Mouse (Mus musculus): ENCODE results near the gene Dapk2.

Dapk2 gene

DNA sequence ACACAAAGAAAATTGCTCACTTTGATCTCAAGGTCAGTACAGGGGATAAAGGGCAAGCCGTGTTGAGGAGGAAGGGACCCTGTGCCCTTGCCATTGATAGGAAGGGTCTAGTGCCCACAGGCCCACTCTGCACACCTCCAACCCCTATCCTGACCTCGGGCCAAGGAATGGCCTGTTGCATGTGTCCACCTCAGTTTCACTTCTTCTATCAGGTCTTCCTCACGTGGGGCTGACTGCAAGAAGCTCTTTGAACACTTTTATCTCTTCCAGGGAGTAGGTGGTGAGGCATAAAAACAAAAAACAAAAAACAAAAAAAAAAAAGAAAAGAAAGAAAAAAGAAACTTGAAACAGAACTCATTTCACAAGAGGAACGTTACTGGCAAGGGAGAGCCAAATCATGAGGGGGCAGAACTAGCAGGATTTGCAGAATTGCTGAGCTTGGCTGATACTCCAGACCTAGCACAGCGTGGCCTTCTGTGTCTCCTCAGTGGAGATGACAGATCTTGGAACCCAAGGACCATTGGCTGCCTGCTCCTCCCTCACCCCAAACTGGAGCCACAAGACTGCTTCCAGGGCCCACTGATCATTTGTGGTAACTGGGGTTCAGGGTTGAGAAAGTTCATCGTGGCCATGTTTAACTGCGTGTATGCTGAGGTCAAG is 73.9 kb downstream of the Dapk2 start:
- peak; percentile 11 for DNase-seq (ENCODE audit: low spot score)

DNA sequence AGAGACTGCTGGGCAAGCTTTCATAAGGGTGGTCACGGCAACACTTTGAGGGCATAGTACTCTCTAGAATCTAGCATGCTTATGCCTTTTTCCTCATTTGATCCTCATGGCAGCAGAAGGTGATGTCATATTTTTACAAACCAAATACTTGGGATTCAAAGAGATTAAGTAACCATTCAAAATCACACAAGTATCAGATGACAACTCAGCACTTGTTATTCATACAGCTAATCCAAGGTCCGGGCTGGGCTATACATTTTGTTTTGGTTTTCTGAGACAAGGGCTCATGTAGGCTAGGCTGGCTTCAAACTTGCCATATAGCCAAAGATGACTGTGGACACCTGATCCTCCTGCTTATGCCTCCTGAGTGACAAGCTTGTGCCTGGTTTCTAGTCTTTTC is 78.6 kb downstream of the Dapk2 start:
- no peak for DNase-seq (ENCODE audit: low spot score)

- peak; percentile 30 for DNase-seq (ENCODE audit: low spot score)
These were observed 79.7 kb downstream of the Dapk2 start for GRCm38 (mm10) chr9:66237742-66238141.

DNA sequence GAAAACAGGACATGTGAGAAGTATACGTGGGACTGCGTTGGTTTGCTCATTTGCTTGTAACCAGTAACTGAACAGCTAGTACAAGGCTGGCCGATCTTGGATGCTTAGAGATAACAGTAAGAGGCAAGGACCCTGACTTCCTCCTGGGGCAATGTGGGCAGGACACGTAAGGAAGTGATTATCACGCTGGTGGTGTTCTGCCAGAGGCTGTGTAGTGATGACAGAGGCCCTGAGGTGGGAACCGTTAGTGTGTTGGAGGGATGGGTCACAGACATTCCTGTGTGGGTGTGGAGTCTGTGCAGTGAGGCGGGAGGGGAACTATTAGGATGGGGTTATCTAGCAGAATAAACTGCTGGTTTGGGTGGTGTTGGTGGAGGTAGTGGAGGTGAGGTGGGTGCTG is 81.2 kb downstream of the Dapk2 start:
- no peak for DNase-seq (ENCODE audit: low spot score)

DNA sequence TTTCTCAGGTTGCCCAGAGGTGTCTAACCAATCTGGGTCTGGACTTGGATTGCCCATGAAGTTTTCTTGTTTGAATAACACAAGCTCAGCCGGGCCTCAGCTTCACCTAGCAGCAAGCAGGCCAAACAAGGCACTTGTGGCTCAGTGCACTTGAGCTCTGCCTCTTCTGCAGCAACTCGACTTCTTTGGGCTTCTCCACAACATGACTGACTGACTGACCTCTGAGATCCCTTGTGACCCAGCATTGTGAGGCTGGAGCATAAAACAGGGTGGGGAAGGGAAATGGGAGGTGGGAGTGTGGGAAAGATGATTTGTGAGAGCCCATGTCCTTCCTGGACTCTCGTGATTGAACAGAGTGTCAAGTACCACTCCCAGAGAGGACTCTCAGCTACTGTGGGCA is 81.7 kb downstream of the Dapk2 start:
- no peak for DNase-seq (ENCODE audit: low spot score)

DNA sequence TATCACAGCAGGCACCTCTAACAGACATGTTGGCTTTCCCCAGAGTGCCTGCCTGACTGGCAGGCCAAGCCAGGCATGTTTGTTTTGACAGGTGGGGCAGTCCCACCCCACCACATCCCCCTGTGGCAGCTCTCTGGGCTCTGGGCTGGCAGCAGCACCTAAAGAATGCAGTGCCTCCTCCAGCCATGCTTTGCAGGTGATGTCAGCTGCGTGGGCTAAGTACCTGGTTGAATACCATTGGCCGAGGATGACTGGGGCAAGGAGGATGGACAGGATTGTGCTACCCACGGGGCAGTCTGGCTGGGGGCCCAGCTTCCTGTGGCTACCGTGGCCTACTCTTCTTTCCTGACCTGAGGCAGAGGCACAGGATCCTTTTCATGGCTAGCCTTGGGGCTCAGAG is 82.5 kb downstream of the Dapk2 start:
- no peak for DNase-seq (ENCODE audit: low spot score)

DNA sequence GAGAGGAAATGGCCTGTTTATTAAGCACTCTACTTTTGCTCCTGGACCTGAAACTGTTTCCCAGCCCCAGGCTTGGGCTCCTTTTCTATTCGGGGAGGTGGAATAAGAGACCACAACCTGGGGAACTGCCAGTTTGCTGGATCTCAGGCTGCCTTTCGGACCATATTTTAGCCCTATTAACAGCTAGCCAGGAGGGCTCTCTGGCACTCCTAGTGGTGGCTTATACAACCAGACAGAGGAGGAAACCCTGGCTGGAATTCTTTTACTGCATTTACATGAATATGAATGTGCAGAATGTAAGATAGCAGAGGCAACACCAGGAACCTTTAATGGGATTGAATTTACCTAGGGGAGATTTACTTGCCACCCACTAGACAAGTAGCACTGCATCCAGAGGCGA is 83.0 kb downstream of the Dapk2 start:
- DNase-seq (ENCODE audit: low spot score) = peak; percentile 33

DNA sequence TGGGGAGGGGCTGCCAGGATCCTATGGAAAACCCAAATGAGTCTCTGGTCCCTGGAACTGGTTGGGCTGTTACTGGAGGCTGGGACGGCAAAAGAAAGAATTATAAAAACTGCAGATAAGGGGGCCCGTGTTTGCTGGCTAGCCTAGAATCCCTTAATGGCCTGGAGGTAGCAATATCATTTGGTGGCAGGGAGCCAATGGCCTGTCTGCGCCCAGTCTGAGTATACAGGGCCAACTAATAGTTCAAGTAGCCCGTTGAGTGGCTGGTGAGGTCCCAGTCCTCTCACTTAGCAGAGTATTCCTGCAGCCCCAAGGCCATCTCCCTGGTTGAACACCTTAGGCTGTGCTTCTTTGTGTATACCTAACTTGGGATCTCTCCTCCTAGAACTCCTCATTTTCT is 83.7 kb downstream of the Dapk2 start:
- no peak for DNase-seq (ENCODE audit: low spot score)

- no peak for DNase-seq (ENCODE audit: low spot score)
These were observed 85.2 kb downstream of the Dapk2 start for GRCm38 (mm10) chr9:66243240-66243639.

GRCm38 (mm10) chr9:66244079-66244478 is 86.1 kb downstream of the Dapk2 start:
- DNase-seq (ENCODE audit: low spot score) = no peak

- no peak for DNase-seq (ENCODE audit: low spot score)
These were observed 87.7 kb downstream of the Dapk2 start for GRCm38 (mm10) chr9:66245707-66246106.

DNA sequence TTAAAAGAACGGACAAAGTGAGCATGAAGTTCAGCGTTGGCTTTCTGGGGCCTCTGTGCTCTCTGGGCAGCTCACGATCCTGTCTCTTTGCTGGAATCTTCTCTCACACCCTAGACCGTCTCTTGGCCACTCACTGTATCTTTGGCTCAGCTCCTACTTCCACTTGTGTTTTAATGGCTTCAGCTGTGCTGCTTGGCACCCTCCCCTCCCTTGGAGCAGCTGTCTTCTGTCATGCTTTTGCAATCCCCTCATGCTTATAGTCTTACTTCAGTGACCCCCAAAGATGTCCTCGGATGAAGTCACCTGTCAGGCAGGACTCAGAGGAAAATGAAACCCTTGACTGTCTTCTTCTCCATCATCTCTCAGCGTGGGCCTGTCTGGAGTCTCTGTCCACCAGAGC is 91.3 kb downstream of the Dapk2 start:
- DNase-seq (ENCODE audit: low spot score) = no peak

DNA sequence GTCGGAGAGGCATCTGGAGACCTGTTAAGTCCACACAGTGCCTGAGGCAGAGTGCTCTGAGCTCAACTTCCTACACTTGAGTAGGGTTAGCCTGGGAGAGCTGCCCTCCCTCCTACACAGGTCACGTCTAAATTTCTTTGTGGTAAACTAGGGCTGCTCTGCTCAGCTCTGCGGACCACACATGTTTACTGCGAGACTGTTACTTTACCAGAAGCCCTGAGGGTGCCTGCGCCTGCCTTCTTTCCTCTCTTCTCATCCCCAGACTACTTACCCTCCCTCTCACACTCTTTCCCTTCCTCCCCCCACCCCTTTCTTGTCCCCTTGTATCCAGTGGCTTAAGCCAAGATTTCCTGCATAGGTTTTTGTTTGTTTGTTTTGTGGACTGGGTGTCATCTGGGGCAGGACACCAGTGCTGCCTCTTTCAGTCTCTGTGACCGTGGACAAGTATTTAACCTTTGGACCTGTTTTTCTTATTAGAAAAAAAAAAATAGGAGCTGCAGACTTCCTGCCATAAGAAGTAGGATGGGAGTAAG is 93.2 kb downstream of the Dapk2 start:
- DNase-seq (ENCODE audit: low spot score) = peak; percentile 14

DNA sequence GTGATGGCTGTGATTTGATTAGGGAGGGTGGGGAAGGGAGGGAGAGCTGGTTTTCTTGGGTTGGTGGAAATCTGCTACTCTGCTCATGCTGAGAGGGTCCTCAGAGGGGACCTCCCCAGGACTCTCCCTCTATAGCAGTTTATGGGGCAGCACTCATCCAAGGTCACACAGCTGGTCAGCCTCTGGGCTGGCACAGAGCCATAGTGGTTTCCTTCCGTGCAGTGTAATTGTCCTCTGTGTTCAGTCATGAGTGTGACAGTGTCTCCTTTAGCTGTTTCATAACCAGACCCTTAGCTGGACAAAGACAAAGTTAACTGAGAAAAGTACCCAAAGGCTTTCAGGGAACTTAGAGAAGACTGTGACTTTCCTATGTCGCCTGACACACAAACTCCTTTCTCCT is 103.7 kb downstream of the Dapk2 start:
- DNase-seq (ENCODE audit: low spot score) = no peak

GRCm38 (mm10) chr9:66263701-66264100 is 105.7 kb downstream of the Dapk2 start:
- no peak for DNase-seq (ENCODE audit: low spot score)

- DNase-seq (ENCODE audit: low spot score) = no peak
These were observed 107.6 kb downstream of the Dapk2 start for GRCm38 (mm10) chr9:66265645-66266044.

- DNase-seq (ENCODE audit: low spot score) = peak; percentile 25
These were observed 108.5 kb downstream of the Dapk2 start for GRCm38 (mm10) chr9:66266237-66267170.

- DNase-seq (ENCODE audit: low spot score) = no peak
These were observed 110.8 kb downstream of the Dapk2 start for GRCm38 (mm10) chr9:66268804-66269203.

DNA sequence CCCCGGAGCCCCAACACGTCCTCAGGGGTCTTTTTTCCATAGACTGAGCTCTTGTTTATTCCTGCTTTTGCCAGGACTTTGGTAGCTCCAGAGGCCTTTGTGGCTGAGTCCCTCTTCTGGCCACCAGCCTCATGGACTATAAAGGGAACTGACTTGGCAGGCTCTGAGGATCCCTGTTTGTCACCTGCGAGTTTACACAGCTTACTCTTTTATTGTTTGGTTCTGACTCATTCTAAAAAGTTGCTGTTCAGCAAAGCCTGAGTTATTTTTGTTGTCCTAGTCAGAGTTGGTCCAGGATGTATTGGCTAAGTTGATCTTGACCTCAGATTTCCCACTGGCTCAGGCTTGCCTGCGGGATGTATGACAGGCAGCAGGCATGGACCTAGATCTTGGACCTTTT is 112.0 kb downstream of the Dapk2 start:
- no peak for DNase-seq (ENCODE audit: low spot score)

DNA sequence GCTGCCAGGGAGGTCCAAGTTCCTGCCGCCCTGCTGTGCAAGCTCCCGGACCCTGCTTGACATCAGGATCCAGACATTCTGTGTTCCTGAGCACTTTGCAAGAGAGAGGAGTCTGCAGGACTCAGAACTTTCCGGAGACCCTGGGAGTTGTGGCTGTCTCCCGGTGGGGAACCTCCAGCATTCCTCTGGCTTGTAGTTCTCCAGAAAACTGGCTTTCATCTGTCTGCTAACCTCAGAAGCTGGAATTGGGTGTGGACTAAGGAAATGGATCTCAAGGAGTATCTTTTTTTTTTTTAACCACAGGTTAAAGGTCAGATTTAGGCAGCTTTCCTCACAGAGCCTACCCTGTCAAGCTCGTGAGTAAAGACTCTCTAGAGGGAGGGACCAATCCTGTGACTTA is 113.7 kb downstream of the Dapk2 start:
- DNase-seq (ENCODE audit: low spot score) = no peak

DNA sequence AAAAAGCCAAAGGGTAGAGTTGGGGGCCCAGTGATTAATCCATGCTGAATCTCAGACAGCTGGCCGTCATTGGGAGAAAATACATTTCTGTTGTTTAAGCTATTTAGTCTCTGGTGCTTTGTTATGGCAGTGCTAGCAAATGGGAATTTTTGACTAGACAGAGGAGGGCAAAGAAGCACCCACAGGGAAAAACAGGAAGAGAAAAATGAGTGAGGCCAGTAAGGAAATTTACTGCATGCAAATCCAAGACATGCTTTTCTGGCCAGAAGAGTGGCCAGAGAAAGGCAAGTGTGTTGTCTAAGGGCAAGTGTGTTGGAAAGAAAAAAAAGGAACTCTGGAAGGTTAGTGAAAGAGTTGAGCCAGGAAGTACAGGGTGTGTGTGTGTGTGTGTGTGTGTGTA is 115.6 kb downstream of the Dapk2 start:
- DNase-seq (ENCODE audit: low spot score) = no peak

GRCm38 (mm10) chr9:66274657-66275056 is 116.6 kb downstream of the Dapk2 start:
- no peak for DNase-seq (ENCODE audit: low spot score)
